Mouse (Mus musculus): Measurements from ENCODE around the gene Ets1. TPM values are rescaled to one million over a fixed set of nuclear protein-coding genes. Genes with fewer than 3 reads are reported as not detected.

The Ets1 gene
- 30.2 and 40.1 TPM in 2 replicates for polyA plus RNA-seq (2011; ENCODE audit: insufficient read length, low read depth, missing spikeins)

DNA sequence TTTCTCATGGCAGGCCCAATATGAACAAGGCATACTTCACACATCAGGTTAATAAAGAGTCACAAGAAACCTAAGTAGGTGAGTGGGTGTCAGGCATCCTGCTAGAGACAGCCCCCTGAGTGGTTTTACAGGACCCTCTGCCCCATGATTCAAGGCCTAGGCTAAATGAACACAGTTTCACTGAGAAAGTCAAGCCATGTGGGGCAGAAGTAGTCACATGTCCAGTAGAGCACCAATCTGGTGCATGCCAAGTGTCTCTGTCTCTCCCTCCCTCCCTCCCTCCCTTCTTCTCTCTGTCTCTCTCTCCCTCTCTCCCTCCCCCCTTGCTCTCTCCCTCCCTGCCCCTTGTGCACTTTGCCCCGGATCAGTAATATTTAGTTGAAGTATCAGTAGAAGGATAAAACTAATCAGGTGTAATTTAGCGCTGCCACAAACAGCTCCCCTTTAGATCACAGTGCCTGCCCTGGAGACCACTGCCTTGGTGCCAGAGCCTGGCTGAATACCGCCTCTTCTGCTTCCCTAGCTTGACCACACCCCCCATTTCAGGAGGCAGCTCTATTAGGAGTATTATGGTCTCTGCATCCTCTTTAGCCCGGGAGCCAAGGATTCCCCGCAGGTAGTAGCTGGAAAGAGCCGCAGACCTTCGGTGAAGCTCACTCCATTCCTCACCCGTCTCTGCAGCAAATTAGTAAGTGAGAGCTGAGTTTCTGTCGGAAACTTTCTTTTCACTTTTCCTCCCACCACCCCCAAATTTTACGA lies at the start of gene Ets1:
Gene Ets1, plus strand, starts transcription at position 595 of the 759 bp plus-strand sequence.
- Histone ChIP-seq H3K4me3 (ENCODE audit: insufficient read depth, low read length) (no peak within 1 kb of the TSS; the same call in 1 of the 2 replicates), H3K4me1 (ENCODE audit: control insufficient read depth, insufficient read depth, low read length) (peaks cover 8% of the 10 kb centered on the region; the same call in 1 of the 2 replicates), H3K27ac (ENCODE audit: insufficient read depth, low read length) (no peak within 1 kb of the TSS)
- no peak for TF ChIP-seq POLR2A (IDR thresholded peaks at IDR 0.05; ENCODE audit: low read depth, low read length)
- no peak for TF ChIP-seq CTCF (IDR thresholded peaks at IDR 0.05; ENCODE audit: borderline replicate concordance, insufficient read depth, low read length)

DNA sequence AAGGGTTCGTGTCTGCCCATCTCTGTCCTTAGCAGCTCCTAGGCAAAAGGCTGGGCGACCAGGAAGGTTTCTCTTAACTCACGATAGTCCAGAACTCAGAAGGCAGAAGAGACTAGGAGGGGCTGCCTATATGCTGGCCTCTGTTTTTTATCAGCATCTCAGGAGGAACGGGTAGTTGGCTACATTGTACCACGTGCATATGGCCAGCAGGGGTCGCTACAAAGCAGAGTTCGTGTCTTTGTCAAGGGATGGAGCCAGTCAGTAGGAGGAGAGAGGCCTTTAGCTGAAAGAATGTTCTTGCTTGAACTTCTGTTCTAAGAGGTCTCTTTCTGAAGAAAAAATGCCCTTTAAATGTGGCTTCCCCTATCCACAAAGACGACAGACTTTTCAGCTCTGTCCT lies 46.1 kb upstream of the Ets1 start:
- Histone ChIP-seq H3K4me1 (ENCODE audit: control insufficient read depth, insufficient read depth, low read length) (no peaks in the 10 kb centered on the region), H3K27ac (ENCODE audit: insufficient read depth, low read length) (no peak overlapping the region), H3K4me3 (ENCODE audit: insufficient read depth, low read length) (no peak overlapping the region)
- TF ChIP-seq POLR2A (IDR thresholded peaks at IDR 0.05; ENCODE audit: low read depth, low read length) (no peak), CTCF (IDR thresholded peaks at IDR 0.05; ENCODE audit: borderline replicate concordance, insufficient read depth, low read length) (peak; percentile 88; the same call in 1 of the 2 replicates)

DNA sequence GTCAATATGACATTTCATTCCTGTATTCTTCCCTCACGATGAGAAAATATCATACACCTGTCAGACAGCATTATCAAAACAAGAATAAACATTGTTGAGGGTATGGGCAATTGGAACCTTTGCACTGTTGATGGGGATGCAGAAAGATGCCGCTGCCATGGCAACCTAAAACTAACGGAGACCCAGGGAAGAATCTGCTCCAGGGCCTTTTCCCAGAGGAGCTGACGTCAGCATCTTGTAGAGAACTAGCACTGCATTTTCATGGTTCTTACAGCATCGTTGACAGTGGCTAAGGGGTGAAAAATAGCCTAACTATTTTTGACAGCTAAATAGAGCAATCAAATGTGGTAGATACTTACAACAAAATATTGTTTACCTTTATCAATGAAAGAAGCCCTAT lies 45.5 kb upstream of the Ets1 start:
- Histone ChIP-seq H3K4me3 (ENCODE audit: insufficient read depth, low read length) (no peak overlapping the region), H3K27ac (ENCODE audit: insufficient read depth, low read length) (no peak overlapping the region), H3K4me1 (ENCODE audit: control insufficient read depth, insufficient read depth, low read length) (no peaks in the 10 kb centered on the region)
- no peak for TF ChIP-seq CTCF (IDR thresholded peaks at IDR 0.05; ENCODE audit: borderline replicate concordance, insufficient read depth, low read length)
- TF ChIP-seq POLR2A (IDR thresholded peaks at IDR 0.05; ENCODE audit: low read depth, low read length): no peak

DNA sequence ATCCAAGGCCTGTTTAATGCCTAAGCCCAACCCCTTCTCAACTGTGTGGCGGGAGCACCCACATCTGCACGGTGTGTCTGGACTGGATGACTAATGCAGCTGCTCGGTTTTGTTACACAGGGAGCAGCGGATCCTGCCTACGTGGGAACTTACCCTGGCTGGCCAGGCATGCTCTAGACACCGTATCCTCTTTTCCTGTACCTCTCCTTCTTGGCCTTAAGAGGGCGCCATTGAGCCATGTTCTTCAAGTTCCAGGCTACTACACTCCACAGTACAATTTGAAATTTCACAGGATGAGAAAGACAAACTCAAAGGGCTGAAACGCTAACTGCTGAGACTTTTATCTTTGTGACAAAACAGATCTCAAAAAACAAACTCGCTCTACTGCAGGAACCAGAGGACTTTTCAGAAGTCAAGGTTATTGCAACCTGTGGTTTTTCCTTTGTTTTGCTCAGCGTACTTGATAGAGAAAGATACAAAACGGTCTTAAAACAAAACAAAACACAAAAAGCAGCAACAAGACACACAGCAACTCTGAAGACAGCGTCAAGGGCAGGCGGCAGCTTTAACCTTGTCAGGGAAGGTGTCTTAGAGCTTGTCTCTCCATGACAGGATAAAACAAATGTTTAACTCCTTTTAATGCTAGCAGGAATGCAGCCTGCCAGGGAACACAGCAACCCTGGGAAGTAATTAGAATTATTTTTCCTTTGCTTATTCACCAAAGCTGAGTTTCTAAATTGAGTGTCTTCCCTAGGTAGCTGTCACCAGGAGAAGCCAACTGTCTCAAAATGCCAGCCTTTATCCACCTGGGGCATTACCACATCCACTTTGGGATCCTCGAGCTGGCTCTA lies 44.1 kb upstream of the Ets1 start:
- no peak overlapping the region for H3K27ac ChIP-seq (ENCODE audit: insufficient read depth, low read length)

DNA sequence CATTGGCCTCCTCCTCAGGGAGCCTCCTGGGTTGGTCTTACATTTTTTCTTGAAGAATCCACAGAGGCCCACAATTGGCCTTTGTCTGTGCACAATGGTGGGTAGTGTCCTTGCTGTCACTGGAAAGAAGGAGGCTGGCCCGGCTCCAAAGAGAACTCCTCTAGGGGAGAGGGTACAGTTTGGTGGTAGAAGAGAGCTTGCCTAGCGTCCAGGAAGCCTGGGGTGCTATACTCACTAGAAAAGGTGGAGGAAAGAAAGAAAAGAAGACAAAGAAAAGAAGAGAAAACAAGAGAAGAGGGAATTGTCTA lies 43.5 kb upstream of the Ets1 start:
- Histone ChIP-seq H3K4me3 (ENCODE audit: insufficient read depth, low read length) (no peak overlapping the region), H3K4me1 (ENCODE audit: control insufficient read depth, insufficient read depth, low read length) (no peaks in the 10 kb centered on the region), H3K27ac (ENCODE audit: insufficient read depth, low read length) (no peak overlapping the region)
- no peak for TF ChIP-seq CTCF (IDR thresholded peaks at IDR 0.05; ENCODE audit: borderline replicate concordance, insufficient read depth, low read length)
- no peak for TF ChIP-seq POLR2A (IDR thresholded peaks at IDR 0.05; ENCODE audit: low read depth, low read length)

More for the DNA sequence above, 44.1 kb upstream of the Ets1 start:
- H3K4me3 ChIP-seq (ENCODE audit: insufficient read depth, low read length): no peak overlapping the region
- TF ChIP-seq POLR2A (IDR thresholded peaks at IDR 0.05; ENCODE audit: low read depth, low read length) (no peak), CTCF (IDR thresholded peaks at IDR 0.05; ENCODE audit: borderline replicate concordance, insufficient read depth, low read length) (peak; percentile 58; the same call in 1 of the 2 replicates)
- no peaks in the 10 kb centered on the region for H3K4me1 ChIP-seq (ENCODE audit: control insufficient read depth, insufficient read depth, low read length)

DNA sequence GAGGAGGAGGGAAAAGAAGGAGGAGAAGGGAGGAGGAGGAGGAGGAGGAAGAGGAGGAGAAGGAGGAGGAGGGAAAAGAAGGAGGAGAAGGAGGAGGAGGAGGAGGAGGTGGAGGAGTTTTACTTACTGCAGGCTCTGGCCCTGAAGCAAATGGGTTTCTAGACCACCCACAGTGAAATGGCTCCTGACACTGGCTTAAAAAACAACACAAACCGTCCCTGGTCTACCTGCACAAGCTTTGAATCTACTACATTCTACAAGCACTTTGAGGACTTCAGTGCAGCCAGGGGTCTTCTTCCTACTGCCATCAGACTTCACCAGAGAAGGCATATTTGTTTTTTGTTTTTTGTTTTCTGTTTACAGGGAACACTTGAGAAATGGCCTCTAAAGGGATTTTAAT lies 42.2 kb upstream of the Ets1 start:
- Histone ChIP-seq H3K4me1 (ENCODE audit: control insufficient read depth, insufficient read depth, low read length) (no peaks in the 10 kb centered on the region), H3K27ac (ENCODE audit: insufficient read depth, low read length) (no peak overlapping the region), H3K4me3 (ENCODE audit: insufficient read depth, low read length) (no peak overlapping the region)
- TF ChIP-seq CTCF (IDR thresholded peaks at IDR 0.05; ENCODE audit: borderline replicate concordance, insufficient read depth, low read length) (no peak), POLR2A (IDR thresholded peaks at IDR 0.05; ENCODE audit: low read depth, low read length) (no peak)

DNA sequence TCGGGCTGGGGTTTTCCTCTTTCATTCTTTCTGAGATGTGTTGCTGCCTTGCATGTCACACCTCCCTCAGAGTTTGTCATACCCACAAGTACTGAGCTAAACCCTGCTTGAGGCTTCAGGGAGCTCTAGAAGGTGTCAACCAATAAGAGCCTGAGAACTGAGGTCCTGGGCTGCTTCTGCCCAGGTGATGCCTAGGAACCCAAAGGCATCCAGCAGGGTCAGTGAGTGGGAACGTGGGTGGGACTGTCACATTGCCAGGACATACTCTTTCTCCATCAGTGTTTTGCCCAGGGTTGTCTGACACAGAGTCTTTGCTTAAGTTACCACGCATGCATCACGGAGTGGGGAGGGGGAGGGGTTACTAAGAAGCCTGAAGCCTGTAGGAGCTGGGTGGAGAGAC lies 41.7 kb upstream of the Ets1 start:
- H3K27ac ChIP-seq (ENCODE audit: insufficient read depth, low read length): no peak overlapping the region
- no peak overlapping the region for H3K4me3 ChIP-seq (ENCODE audit: insufficient read depth, low read length)
- TF ChIP-seq POLR2A (IDR thresholded peaks at IDR 0.05; ENCODE audit: low read depth, low read length) (no peak), CTCF (IDR thresholded peaks at IDR 0.05; ENCODE audit: borderline replicate concordance, insufficient read depth, low read length) (no peak)
- no peaks in the 10 kb centered on the region for H3K4me1 ChIP-seq (ENCODE audit: control insufficient read depth, insufficient read depth, low read length)

DNA sequence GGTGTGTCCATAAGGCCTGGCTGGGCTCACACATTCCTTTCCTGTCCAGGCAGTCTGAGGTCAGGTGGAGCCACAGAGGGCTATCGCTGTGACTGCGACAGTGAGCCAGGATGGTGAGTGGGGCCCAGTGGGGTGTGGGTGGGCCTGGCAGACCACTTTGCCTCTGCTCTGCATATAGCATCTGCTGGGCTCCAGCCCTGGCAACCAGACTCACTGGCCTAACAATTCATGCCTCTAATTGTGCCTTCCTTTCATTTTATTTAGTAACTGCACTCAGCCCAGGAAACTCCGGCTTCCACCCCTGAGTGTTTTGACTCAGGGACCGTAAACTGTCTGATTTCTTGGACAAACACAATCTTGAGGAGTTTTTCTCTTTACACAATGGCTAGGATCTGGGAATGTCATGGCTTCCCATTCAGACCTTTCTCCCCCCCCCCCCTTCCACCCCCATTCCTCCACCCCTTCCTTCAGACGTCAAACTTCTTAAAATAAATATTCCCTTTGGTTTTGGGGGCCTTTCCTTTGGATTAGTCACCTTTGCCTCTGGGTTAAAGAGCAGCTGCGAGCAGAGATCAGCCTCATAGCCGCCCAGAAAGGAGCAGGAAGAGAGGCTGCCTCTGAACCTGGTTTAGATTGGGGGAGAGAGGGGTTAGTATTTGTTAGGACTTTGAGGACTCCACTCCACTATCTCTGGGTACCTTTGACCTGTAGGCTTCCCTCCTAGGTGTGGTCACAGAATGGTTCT lies 40.8 kb upstream of the Ets1 start:
- Histone ChIP-seq H3K4me3 (ENCODE audit: insufficient read depth, low read length) (no peak overlapping the region), H3K27ac (ENCODE audit: insufficient read depth, low read length) (no peak overlapping the region), H3K4me1 (ENCODE audit: control insufficient read depth, insufficient read depth, low read length) (no peaks in the 10 kb centered on the region)
- no peak for TF ChIP-seq CTCF (IDR thresholded peaks at IDR 0.05; ENCODE audit: borderline replicate concordance, insufficient read depth, low read length)
- no peak for TF ChIP-seq POLR2A (IDR thresholded peaks at IDR 0.05; ENCODE audit: low read depth, low read length)

DNA sequence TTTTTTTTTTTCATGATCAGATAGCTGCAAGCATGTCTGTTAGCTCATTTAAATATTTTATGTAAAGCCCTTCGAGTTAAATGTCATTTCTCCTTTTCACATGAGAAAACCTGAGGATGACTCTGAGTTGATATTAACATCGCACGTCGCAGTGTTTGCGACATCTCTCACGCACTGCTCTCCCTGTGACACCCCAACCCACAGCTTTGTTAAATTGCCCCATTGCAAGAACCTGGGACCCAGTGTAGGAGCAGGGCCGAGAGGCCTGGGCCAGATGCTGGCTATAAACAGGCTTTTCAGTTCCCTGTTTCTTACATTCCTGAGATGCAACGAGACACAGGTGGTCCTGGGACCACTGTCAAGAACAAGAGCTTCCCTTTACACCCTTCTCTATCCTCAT lies 39.7 kb upstream of the Ets1 start:
- H3K4me1 ChIP-seq (ENCODE audit: control insufficient read depth, insufficient read depth, low read length): no peaks in the 10 kb centered on the region
- no peak overlapping the region for H3K4me3 ChIP-seq (ENCODE audit: insufficient read depth, low read length)
- no peak overlapping the region for H3K27ac ChIP-seq (ENCODE audit: insufficient read depth, low read length)
- TF ChIP-seq CTCF (IDR thresholded peaks at IDR 0.05; ENCODE audit: borderline replicate concordance, insufficient read depth, low read length) (no peak), POLR2A (IDR thresholded peaks at IDR 0.05; ENCODE audit: low read depth, low read length) (no peak)
